Mouse (Mus musculus): ENCODE measurements at regions not wholly inside any gene's neighbourhood (a gene's known extent, or its start where the extent isn't known, plus 50 kb on each side); places are given as distances from the start of the nearest gene placed in this dataset.
A peak's percentile ranks its signal among the peaks of the same experiment; 100 is the strongest.

DNA sequence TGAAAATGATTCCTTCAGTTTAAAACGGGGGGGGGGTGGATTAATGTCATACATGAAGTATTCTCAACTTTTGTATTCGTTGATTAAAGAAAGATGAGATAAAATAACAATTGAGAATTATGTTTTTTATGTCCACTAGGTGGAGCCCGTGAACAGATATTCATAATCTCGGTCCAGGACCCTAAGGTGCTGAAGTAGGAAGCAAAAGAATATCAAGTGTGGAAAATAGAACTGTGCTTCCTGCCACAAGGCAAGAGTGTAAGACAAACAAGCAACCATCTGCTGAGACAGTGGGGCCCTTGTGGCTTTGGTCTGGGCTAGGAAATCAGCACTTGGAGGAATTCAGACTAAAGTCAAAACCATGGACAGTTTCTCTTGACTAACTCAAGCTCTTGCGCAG is 50.9 kb upstream of the Kap start:
- 23% methylated on average over 5 of the region's 5 CpGs for WGBS
- peak; percentile 4 for DNase-seq (ENCODE audit: low read depth, low spot score)

DNA sequence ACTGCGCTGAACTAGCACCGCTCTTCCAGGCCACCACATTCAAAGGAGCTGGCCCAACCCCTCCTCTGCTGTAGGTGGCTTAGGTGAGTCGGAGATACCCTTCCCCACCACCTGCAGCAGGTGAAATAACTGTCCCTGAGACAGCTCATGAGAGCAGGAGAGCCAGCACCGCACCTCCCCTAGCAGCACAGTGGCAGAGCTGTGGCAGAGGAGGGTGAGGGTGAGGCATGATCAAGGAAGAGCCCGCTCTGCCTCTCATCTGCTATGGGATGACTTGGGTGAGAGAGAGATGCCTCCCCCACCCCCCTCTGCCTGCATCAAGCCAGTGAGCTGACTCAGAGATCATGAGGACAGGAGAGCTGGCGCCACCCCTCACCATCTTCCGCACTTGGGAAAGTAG is 81.1 kb upstream of the Kap start:
- WGBS, result 85% methylated on average over 7 of the region's 7 CpGs
- no peak for DNase-seq (ENCODE audit: low read depth, low spot score)

DNA sequence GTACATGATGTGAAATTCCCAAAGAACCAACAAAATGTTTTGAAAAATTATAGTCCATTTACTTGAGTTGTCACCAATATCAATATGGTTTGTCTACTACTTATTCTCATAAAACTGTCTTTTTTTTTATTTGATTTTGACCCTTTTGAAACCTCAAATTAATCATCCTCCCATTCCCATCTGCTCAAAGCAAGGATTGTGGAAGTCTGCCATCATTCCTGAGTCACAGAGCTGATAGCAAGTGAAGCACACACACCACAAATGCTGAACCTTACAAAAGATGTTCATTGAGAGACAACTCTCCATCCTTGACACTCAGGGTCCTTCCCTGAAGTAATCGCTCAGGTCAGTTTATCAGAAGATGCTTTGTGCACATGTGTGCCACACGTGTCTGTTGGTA is 82.1 kb upstream of the Kap start:
- WGBS, result 90% methylated on average over 2 of the region's 2 CpGs
- no peak for DNase-seq (ENCODE audit: low read depth, low spot score)

DNA sequence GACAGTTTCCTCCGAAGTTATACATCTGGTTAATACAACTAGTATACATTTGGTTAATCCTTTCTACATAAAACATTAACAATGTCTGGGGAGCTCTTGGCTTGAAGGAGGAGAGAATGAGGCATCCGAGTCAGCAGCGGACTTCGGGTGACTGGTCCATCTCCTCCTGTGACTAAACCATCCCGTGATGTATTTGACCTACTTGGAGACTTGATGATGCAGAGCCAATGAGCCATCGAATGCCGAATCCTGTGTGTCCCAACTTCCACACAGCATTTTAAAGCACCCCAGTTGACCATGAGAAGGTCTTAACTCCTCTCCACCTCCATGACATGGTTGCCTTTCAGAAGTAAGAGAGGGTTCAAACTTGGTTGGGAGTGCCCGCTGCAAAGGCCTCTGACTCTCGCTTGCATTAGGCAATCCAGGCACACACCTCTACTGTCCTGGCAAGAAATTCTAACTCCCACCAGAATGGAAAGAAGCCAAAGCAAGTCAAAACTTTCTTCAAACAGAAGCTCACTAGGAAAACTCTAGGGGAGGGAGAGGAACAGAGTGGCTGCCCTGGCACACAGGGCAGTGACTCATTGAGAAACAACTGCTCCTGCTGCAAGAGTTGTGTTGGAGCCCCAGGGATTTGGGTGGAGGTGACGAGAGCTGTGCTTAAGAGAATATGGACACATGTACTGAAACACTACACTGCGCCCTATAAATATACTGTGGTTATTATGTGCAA is 75.4 kb upstream of the Etv6 start:
- 70% methylated on average over 11 of the region's 11 CpGs for WGBS
- no peak for DNase-seq (ENCODE audit: low read depth, low spot score)

DNA sequence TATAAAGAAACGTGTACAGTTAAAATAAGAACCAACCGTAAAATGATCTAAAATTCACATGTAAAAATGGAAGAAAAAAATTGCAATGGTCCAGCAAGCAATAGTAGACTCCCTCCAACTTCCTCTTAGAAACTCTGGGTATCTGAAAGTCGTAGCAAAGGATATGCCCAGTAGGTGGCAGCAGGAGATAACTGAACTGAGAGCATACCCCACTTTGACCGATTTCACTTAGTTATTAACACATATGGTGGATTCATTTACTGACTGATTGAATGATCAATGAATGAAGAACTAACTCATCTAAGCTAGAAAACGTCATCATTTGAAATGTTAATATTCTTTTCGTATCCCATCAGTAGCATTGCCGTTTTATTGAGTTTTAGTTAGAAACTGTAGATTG is 74.8 kb upstream of the Etv6 start:
- DNase-seq (ENCODE audit: low read depth, low spot score), result peak; percentile 33
- WGBS, result 25% methylated on average over 7 of the region's 7 CpGs

DNA sequence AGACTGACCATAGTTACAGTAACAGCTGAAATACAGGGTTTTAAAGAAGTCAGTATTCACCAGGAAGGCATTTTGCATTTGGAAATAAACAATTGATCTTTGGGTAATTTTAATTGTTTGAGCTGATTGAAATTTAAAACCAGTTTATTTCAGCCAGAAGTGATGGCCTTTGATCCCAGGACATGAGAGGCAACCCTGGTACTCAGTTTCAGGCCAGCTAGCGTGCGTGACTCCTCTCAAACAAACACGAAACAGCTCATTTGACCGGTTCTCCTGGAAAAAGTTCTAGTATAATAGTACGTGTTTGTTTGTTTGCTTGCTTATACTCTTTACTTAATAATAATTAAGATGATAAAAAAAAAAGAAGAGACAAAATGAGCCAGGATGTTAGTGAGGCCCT is 72.9 kb upstream of the Etv6 start:
- WGBS, result 83% methylated on average over 5 of the region's 5 CpGs
- DNase-seq (ENCODE audit: low read depth, low spot score), result no peak

DNA sequence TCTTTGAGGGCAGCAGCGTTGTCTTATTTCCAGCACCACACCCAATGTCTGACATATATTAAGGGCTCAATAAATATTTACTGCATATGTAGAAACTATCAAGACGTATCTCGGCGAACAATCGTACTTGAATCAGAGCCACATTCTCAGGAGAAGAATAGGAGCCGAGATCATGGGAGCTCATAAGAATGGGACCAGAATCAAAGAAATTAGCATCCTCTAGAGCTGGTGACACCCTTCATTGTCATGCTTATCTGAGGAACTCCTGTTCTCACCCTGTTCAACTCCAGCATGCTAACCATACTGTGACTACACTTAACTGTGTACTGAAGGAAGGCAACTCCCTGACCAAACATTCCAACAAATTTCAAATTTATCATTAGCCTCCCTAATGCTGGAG is 72.2 kb upstream of the Etv6 start:
- no peak for DNase-seq (ENCODE audit: low read depth, low spot score)
- WGBS, result 66% methylated on average over 6 of the region's 6 CpGs

DNA sequence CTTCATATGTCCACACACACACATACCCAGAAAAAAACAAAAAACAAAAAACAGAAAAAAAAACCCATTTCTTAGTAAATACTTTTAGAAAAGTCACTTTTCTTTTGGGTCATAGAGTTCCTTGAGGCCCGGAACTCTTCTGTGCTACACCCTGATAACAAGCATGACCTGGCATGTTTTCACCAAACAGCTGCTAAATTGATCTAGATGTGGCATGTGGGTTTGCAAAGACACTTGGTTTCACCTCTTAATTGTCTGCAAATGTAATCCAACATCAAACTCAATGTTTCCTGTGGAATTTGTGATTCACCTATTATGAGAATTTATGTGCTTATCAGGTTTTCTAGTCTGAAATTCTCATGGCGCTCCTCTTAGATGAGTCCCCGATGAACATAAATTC is 68.2 kb upstream of the Etv6 start:
- 87% methylated on average over 3 of the region's 3 CpGs for WGBS
- no peak for DNase-seq (ENCODE audit: low read depth, low spot score)

DNA sequence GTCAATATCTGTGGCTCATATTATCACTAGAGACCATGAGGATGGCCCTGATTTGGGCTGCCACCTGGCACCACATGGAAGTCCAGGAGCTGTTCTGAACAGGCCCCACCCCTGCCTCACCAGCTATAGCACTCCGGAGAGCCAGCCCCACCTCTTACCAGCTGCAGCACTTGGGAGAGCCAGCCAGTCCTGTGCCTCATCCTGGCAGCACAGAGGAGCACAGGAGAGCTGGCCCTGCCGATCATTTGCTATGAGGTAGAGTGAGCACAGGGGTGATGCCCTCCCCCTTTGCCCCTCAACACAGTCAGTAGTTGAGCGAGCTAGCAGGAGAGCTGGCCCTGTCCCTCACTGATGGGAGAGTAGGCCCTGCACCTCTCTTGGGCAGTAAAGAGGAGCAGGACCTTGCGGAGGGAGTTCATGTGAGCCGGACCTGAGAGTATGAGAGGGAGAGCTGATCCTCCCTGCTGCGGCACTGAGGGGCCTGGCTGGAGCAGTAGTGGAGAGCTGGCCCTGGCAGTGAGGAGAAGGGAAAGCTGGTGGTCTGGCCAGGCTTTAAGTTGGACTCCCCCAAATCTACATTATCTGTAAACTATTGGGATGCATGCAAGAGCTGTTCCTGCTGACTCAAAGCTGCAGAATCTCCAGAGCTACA is 63.3 kb upstream of the Etv6 start:
- no peak for DNase-seq (ENCODE audit: low read depth, low spot score)
- 66% methylated on average over 6 of the region's 6 CpGs for WGBS

DNA sequence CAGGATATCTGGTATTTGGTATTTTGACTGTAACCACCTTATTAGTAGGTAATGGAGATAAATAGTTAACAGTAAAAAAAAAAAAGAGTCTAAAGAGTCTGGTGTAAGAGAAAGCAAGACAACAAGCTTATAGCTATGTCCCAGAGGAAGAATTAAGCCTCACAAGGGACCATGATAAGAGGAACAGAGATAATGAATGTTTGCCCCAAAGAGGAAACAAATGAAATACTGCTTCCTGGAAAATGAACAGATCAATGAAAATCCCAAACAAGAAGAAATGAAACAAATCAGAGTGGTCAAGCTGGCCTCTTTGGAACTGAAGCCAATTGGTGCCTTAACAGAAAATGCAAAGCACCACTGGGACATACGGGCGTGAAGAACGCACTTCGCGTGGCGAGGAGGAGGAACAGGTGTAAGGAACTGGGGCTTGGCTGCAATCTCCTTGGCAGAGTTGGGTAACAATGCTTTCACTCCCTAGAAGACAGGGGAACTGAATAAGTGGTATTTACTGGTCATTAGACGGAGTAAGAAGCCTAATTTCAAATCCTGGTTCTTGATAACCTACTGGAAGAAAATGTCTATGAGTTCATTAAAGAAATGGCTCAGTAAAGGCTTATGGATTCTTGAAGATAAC is 62.2 kb upstream of the Etv6 start:
- WGBS, result 87% methylated on average over 7 of the region's 7 CpGs
- DNase-seq (ENCODE audit: low read depth, low spot score), result no peak

DNA sequence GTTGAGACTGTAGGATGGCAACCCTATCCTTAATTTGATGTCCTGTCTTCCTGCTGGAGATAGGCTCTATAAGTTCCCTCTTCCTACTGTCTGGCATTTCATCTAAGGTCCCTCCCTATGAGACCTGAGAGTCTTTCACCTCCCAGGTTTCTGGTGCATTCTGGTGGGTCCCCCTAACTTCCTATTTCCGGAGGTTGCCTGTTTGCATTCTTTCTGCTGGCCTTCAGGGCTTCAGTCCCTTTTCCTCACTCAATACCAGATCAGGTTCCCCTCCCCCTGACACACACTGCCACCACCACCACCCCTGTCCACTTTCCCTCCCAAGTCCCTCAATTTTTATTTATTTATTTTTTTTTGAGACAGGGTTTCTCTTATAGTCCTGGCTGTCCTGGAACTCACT is 59.5 kb upstream of the Etv6 start:
- no peak for DNase-seq (ENCODE audit: low read depth, low spot score)
- WGBS, result 85% methylated on average over 1 of the region's 1 CpGs

DNA sequence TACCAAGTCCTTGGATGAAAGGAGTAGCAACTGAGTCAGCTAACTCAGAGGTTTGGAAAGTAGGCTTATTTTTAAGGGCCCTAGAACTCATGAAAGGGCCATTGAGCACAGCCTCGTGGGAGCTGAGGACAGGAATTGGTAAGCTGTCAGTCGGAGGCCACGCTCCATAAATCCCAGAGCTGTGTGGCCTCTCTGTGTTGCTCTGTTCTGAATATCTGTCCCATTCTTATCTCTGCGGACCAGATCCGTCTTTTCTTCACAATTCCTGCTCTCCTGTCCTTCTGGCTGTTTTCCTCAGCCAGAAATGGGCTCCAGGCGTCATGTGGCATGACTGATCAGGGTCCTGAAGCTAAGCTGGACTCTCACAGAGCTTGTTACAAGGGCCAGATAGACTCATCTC is 58.6 kb upstream of the Etv6 start:
- no peak for DNase-seq (ENCODE audit: low read depth, low spot score)
- WGBS, result 85% methylated on average over 6 of the region's 6 CpGs

DNA sequence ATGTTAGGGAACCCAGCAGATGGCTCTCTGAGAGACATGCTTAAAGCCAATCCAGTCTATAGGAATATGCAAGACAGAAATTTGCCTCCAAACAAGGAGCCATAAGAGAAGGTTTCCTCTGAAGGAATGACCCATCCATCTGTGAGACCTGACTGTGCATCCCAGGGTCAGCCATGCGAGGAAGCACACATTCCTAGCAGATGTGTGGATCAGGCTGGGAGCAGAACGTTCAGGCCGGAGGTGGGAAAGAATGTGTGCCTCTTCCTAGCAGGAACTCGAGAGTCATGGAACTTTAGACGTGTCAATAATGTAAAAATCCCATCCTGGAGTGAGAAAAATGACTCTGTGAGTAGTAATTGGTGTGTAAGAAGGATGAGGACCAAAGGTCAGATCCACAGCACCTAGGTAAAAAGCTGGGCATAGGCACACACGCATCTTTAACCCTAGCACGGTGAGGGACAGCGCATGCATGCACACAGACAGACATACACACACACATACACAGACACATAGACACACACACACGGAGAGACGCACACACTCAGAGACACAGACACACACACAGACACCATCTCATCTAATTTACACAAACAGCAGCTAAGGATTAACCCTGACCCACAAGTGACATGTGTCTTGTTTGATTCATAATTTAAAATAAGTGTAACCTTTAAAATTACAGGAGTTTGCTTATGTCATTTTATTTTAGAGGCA is 51.5 kb upstream of the Etv6 start:
- WGBS, result 77% methylated on average over 10 of the region's 10 CpGs
- DNase-seq (ENCODE audit: low read depth, low spot score), result no peak

DNA sequence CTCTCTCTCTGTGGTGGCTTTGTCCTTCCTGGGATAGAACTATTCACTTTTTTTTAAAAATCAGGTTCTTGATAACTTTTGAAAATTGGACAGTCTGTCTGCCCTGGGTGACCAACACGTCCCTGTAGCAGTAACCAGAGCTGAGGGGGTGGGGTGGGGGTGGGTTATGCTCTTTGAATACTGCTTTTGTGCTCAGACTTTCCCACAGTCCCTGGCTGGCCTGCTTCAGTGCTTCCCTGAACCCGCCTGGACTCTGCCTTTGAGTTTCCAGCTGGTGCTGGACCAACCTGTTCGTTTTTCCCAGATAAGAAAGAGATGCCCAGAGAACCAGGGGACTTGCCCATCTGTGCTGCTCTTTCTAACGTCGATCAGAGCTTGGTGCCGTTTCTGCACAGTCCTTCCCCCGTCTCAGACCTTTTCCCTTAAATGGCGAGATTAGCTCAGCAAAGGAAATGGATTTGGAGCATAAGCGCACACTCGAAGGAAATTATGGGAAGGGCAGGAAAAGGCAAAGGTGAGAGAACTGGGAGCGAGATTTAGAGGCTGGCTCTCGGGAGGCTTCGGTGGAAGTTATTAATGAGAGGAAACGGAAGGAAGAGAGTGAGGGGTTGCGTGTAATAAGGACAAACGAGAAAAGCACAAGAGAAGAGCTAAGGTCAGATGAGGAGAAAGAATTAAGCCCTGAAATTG is 50.7 kb upstream of the Etv6 start:
- DNase-seq (ENCODE audit: low read depth, low spot score), result no peak
- WGBS, result 48% methylated on average over 16 of the region's 16 CpGs
